Mouse (Mus musculus): ENCODE measurements at regions not wholly inside any gene's neighbourhood (a gene's known extent, or its start where the extent isn't known, plus 50 kb on each side); places are given as distances from the start of the nearest gene placed in this dataset.

GRCm38 (mm10) chr9:84283296-84283695 lies 358.4 kb downstream of the Bckdhb start:
- Histone ChIP-seq H3K9ac (ENCODE audit: control insufficient read depth, low read depth, low read length, poor library complexity, severe bottlenecking) (no peak overlapping the region), H3K4me1 (ENCODE audit: control insufficient read depth in 1 of 2, insufficient read depth in 2 of 2, low read length in 2 of 2) (no peaks in the 10 kb centered on the region), H3K79me2 (ENCODE audit: control insufficient read depth, insufficient read depth, low read length, poor library complexity) (no peaks in the 10 kb centered on the region), H3K9me3 (replicated peaks; ENCODE audit: insufficient read depth, low read length) (no peaks in the 10 kb centered on the region), H3K27ac (ENCODE audit: control insufficient read depth, low read depth, low read length) (no peak overlapping the region), H3K36me3 (ENCODE audit: control insufficient read depth in 1 of 2, insufficient read depth in 2 of 2, low read length in 2 of 2) (no peaks in the 10 kb centered on the region), H3K4me3 (ENCODE audit: control insufficient read depth in 1 of 2, insufficient read depth in 1 of 2, low read depth in 2 of 2, low read length in 2 of 2) (no peak overlapping the region), H3K27me3 (ENCODE audit: control insufficient read depth in 1 of 2, insufficient read depth in 2 of 2, low read length in 2 of 2) (no peaks in the 10 kb centered on the region)
- no peak for DNase-seq (ENCODE audit: low read depth, low spot score)
- TF ChIP-seq ZC3H11A (IDR thresholded peaks at IDR 0.05; ENCODE audit: low read depth, low read length) = no peak
- no peak for TF ChIP-seq HCFC1 (IDR thresholded peaks at IDR 0.05; ENCODE audit: low read depth, low read length)
- TF ChIP-seq RCOR1 (IDR thresholded peaks at IDR 0.05; ENCODE audit: low read depth, low read length) = no peak
- no peak for TF ChIP-seq TCF12 (IDR thresholded peaks at IDR 0.05; ENCODE audit: low read depth, low read length)
- TF ChIP-seq MAFK (IDR thresholded peaks at IDR 0.05; ENCODE audit: borderline replicate concordance, low read depth, low read length) = no peak
- no peak for TF ChIP-seq KAT2A (conservative IDR thresholded peaks at IDR 0.05; ENCODE audit: low read depth, low read length)
- no peak for TF ChIP-seq BHLHE40 (IDR thresholded peaks at IDR 0.05; ENCODE audit: borderline replicate concordance, low read depth, low read length)
- no peak for TF ChIP-seq RAD21 (IDR thresholded peaks at IDR 0.05; ENCODE audit: low read depth, low read length)
- TF ChIP-seq JUND (IDR thresholded peaks at IDR 0.05; ENCODE audit: low read depth, low read length) = no peak
- no peak for TF ChIP-seq ZKSCAN1 (IDR thresholded peaks at IDR 0.05; ENCODE audit: low read depth, low read length)
- no peak for TF ChIP-seq GATA1 (IDR thresholded peaks at IDR 0.05; ENCODE audit: low read depth, low read length)
- TF ChIP-seq MEF2A (IDR thresholded peaks at IDR 0.05; ENCODE audit: extremely low read depth, insufficient replicate concordance, low read depth, low read length, poor library complexity, severe bottlenecking) = no peak
- no peak for TF ChIP-seq SIN3A (IDR thresholded peaks at IDR 0.05; ENCODE audit: low read length)
- no peak for TF ChIP-seq USF2 (IDR thresholded peaks at IDR 0.05; ENCODE audit: borderline replicate concordance in 1 of 2, insufficient read depth in 1 of 2, low read depth in 1 of 2, low read length in 2 of 2)
- no peak for TF ChIP-seq USF1 (IDR thresholded peaks at IDR 0.05; ENCODE audit: low read depth, low read length)
- TF ChIP-seq ELF1 (IDR thresholded peaks at IDR 0.05; ENCODE audit: low read depth, low read length) = no peak
- TF ChIP-seq NRF1 (IDR thresholded peaks at IDR 0.05; ENCODE audit: insufficient read depth, low read depth, low read length, poor library complexity, severe bottlenecking) = no peak

- H3K4me3 ChIP-seq (ENCODE audit: control insufficient read depth in 1 of 2, insufficient read depth in 1 of 2, low read depth in 2 of 2, low read length in 2 of 2) = no peak overlapping the region
- H3K9ac ChIP-seq (ENCODE audit: control insufficient read depth, low read depth, low read length, poor library complexity, severe bottlenecking) = no peak overlapping the region
- DNase-seq (ENCODE audit: low read depth, low spot score) = no peak
- no peaks in the 10 kb centered on the region for H3K9me3 ChIP-seq (replicated peaks; ENCODE audit: insufficient read depth, low read length)
- no peaks in the 10 kb centered on the region for H3K4me1 ChIP-seq (ENCODE audit: control insufficient read depth in 1 of 2, insufficient read depth in 2 of 2, low read length in 2 of 2)
- TF ChIP-seq POLR2AphosphoS5 (IDR thresholded peaks at IDR 0.05; ENCODE audit: borderline replicate concordance, low read depth, low read length) (no peak), MXI1 (IDR thresholded peaks at IDR 0.05; ENCODE audit: low read depth, low read length) (no peak), ELF1 (IDR thresholded peaks at IDR 0.05; ENCODE audit: low read depth, low read length) (no peak), USF2 (IDR thresholded peaks at IDR 0.05; ENCODE audit: borderline replicate concordance in 1 of 2, insufficient read depth in 1 of 2, low read depth in 1 of 2, low read length in 2 of 2) (no peak)
- H3K36me3 ChIP-seq (ENCODE audit: control insufficient read depth in 1 of 2, insufficient read depth in 2 of 2, low read length in 2 of 2) = no peaks in the 10 kb centered on the region
- H3K27ac ChIP-seq (ENCODE audit: control insufficient read depth, low read depth, low read length) = no peak overlapping the region
- H3K79me2 ChIP-seq (ENCODE audit: control insufficient read depth, insufficient read depth, low read length, poor library complexity) = no peaks in the 10 kb centered on the region
- H3K27me3 ChIP-seq (ENCODE audit: control insufficient read depth in 1 of 2, insufficient read depth in 2 of 2, low read length in 2 of 2) = no peaks in the 10 kb centered on the region
Observed at GRCm38 (mm10) chr9:84285604-84286003, 360.7 kb downstream of the Bckdhb start.
